Mouse (Mus musculus): ENCODE measurements at regions not wholly inside any gene's neighbourhood (a gene's known extent, or its start where the extent isn't known, plus 50 kb on each side); places are given as distances from the start of the nearest gene placed in this dataset.

GRCm38 (mm10) chr13:53055697-53056096 lies 74.8 kb upstream of the Nfil3 start:
- no peak for DNase-seq (ENCODE audit: low read depth)

- DNase-seq (ENCODE audit: low read depth), result no peak
Measured at GRCm38 (mm10) chr13:53053211-53053610, 72.3 kb upstream of the Nfil3 start.

- DNase-seq (ENCODE audit: low read depth), result no peak
Measured at GRCm38 (mm10) chr13:53052806-53053205, 71.9 kb upstream of the Nfil3 start.

- no peak for DNase-seq (ENCODE audit: low read depth)
Measured at GRCm38 (mm10) chr13:53052188-53052587, 71.3 kb upstream of the Nfil3 start.

GRCm38 (mm10) chr13:53051386-53051785 lies 70.5 kb upstream of the Nfil3 start:
- DNase-seq (ENCODE audit: low read depth), result no peak

GRCm38 (mm10) chr13:53049176-53049575 lies 68.3 kb upstream of the Nfil3 start:
- no peak for DNase-seq (ENCODE audit: low read depth)

- peak; percentile 73 for DNase-seq (ENCODE audit: low read depth)
Measured at GRCm38 (mm10) chr13:53033189-53033943, 52.5 kb upstream of the Nfil3 start.

Measured in fibroblast of lung, adult 2 months (primary cell).